Mouse (Mus musculus): ENCODE results near the gene Tfg. TPM values are rescaled to one million over a fixed set of nuclear protein-coding genes. Genes with fewer than 3 reads are reported as not detected.

Gene Tfg
- polyA plus RNA-seq, 1 experiment from 2014 or later: 118 TPM

- no peaks in the 10 kb centered on the region for H3K27me3 ChIP-seq (ENCODE audit: insufficient read depth, low read length)
- H3K9me3 ChIP-seq (replicated peaks; ENCODE audit: low read length): no peaks in the 10 kb centered on the region
- 0 out of 2 replicates have a peak overlapping the region, but pooled peaks have one; percentile 21 for H3K27ac ChIP-seq
- no peaks in the 10 kb centered on the region for H3K36me3 ChIP-seq (ENCODE audit: insufficient read depth, low read length)
- H3K4me1 ChIP-seq (replicated peaks; ENCODE audit: insufficient read depth, low read length): no peaks in the 10 kb centered on the region
- TF ChIP-seq CTCF (IDR thresholded peaks at IDR 0.05; ENCODE audit: low read depth): no peak
- ATAC-seq (replicated peaks; ENCODE audit: low FRiP score, low read depth): peak; percentile 86; the same call in 1 of the 2 replicates
- DNase-seq (ENCODE audit: low spot score): peak; percentile 46
- WGBS: 68% methylated on average over 12 of the region's 12 CpGs
- no peak overlapping the region for H3K4me2 ChIP-seq (ENCODE audit: low read length)
- H3K4me3 ChIP-seq (replicated peaks; ENCODE audit: low read depth, low read length): no peak overlapping the region
- H3K9ac ChIP-seq (ENCODE audit: low read depth, low read length): no peak overlapping the region
These were observed 61.9 kb downstream of the Tfg start for GRCm38 (mm10) chr16:56655193-56655910.

GRCm38 (mm10) chr16:56646382-56647172 is 70.7 kb downstream of the Tfg start:
- H3K4me1 ChIP-seq (replicated peaks; ENCODE audit: insufficient read depth, low read length): no peaks in the 10 kb centered on the region
- TF ChIP-seq CTCF (IDR thresholded peaks at IDR 0.05; ENCODE audit: low read depth): no peak
- H3K9me3 ChIP-seq (replicated peaks; ENCODE audit: low read length): no peaks in the 10 kb centered on the region
- no peak overlapping the region for H3K27ac ChIP-seq
- no peak overlapping the region for H3K4me3 ChIP-seq (replicated peaks; ENCODE audit: low read depth, low read length)
- no peak overlapping the region for H3K9ac ChIP-seq (ENCODE audit: low read depth, low read length)
- H3K36me3 ChIP-seq (ENCODE audit: insufficient read depth, low read length): no peaks in the 10 kb centered on the region
- no peak for DNase-seq (ENCODE audit: low spot score)
- ATAC-seq (replicated peaks; ENCODE audit: low FRiP score, low read depth): no peak
- H3K27me3 ChIP-seq (ENCODE audit: insufficient read depth, low read length): no peaks in the 10 kb centered on the region
- 73% methylated on average over 7 of the region's 7 CpGs for WGBS
- no peak overlapping the region for H3K4me2 ChIP-seq (ENCODE audit: low read length)

GRCm38 (mm10) chr16:56645251-56645650 is 72.0 kb downstream of the Tfg start:
- WGBS: 22% methylated on average over 2 of the region's 2 CpGs

More at GRCm38 (mm10) chr16:56645251-56645650, 72.0 kb downstream of the Tfg start:
- Histone ChIP-seq H3K9ac (ENCODE audit: low read depth, low read length) (no peak overlapping the region), H3K4me2 (ENCODE audit: low read length) (no peak overlapping the region), H3K4me3 (replicated peaks; ENCODE audit: low read depth, low read length) (no peak overlapping the region), H3K9me3 (replicated peaks; ENCODE audit: low read length) (no peaks in the 10 kb centered on the region), H3K4me1 (replicated peaks; ENCODE audit: insufficient read depth, low read length) (no peaks in the 10 kb centered on the region), H3K27me3 (ENCODE audit: insufficient read depth, low read length) (no peaks in the 10 kb centered on the region), H3K36me3 (ENCODE audit: insufficient read depth, low read length) (no peaks in the 10 kb centered on the region), H3K27ac (no peak overlapping the region)
- DNase-seq (ENCODE audit: low spot score): no peak
- ATAC-seq (replicated peaks; ENCODE audit: low FRiP score, low read depth): no peak
- no peak for TF ChIP-seq CTCF (IDR thresholded peaks at IDR 0.05; ENCODE audit: low read depth)

Other genes starting within 250 kb of the Tfg start
- 2.7 and 3.0 TPM in 2 replicates for gene Abi3bp, start 239.6 kb downstream of the Tfg start, polyA plus RNA-seq (2015; fragmentation: Nextera tagmentation; extraction: Ambion mirVana)
- gene Adgrg7, start 78.4 kb upstream of the Tfg start, polyA plus RNA-seq (2015; fragmentation: Nextera tagmentation; extraction: Ambion mirVana): not detected in 2 replicates
- 18.9 and 20.4 TPM in 2 replicates for gene Tmem45a, start 168.7 kb upstream of the Tfg start, polyA plus RNA-seq (2015; fragmentation: Nextera tagmentation; extraction: Ambion mirVana)
- gene Lnp1, start 210.6 kb upstream of the Tfg start, polyA plus RNA-seq (2015; fragmentation: Nextera tagmentation; extraction: Ambion mirVana): not detected in 2 replicates